Mouse (Mus musculus): ENCODE results near the gene Cyct.

GRCm38 (mm10) chr2:76338215-76339156, 21.8 kb downstream of the Cyct start, which contains the start of gene Pde11a:
- no peak for TF ChIP-seq CTCF (IDR thresholded peaks at IDR 0.05; ENCODE audit: extremely low read depth, insufficient read depth, low read length)
- TF ChIP-seq POLR2A (IDR thresholded peaks at IDR 0.05; ENCODE audit: extremely low read depth, insufficient read depth, low read length): no peak
